Mouse (Mus musculus) 3T3-L1 (cell line): ENCODE data around the gene Six5.

Source experiments
- DNase-seq: peaks from one replicate; pipeline ENCODE4 v3.0.0-alpha.2; 2015; ENCODE audit warnings: low read depth, low spot score

Gene Six5

DNA sequence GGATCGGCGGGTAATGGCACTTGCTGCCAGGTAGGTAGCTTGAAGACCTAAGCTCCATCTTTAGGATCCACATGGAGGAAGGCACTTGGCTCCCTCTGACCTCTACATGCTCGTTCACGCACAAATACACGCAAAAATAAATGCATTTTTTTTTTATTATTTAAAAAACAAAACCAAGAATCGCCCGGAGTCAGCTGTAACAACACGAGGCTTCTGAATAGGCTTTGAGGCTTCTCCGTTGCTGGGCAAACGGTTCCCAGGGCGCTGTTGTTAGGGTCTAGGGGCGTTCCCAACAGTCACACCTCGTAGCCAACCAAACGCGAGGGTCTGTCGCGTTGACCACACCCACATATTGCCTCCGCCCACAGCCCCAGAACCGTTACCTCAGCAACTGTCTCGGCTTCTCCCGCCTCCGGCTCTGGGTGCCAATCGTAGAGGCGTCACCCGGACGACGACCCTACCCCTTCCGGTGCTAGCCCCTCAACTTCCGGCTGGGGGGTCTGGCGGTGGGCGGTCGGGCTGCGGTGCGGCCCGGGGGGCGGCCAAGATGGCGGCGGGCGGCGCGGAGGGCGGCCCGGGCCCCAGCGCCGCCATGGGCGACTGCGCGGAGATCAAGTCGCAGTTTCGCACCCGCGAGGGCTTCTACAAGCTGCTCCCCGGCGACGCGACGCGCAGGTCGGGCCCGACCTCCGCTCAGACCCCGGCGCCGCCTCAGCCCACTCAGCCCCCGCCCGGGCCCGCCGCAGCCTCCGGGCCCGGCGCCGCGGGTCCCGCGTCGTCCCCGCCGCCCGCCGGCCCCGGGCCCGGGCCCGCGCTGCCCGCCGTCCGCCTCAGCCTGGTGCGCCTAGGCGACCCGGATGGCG, 18.4 kb upstream of the Six5 start, which contains the start of gene Dmwd:
Gene Dmwd, plus strand, starts transcription at position 505 of the 863 bp plus-strand sequence.
- peak; percentile 96 for DNase-seq

DNA sequence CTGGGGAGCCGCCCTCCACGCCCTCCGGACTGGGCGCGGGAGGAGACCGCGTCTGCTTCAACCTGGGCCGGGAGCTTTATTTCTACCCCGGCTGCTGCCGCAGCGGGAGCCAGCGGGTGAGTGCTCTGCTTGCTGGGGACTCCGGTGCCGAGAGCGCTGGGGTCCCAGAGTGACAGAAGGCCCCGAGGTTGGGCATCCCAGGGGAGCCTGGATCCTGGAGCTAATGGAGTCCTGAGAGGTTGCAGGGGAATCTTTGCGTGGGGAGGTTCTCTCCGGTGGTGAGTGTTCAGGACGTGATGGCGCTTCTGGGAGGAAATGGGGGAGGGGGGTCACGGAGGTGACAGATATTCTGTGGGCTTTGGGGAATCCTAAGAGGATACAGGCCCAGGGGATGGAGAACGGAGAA, 17.8 kb upstream of the Six5 start:
- no peak for DNase-seq

DNA sequence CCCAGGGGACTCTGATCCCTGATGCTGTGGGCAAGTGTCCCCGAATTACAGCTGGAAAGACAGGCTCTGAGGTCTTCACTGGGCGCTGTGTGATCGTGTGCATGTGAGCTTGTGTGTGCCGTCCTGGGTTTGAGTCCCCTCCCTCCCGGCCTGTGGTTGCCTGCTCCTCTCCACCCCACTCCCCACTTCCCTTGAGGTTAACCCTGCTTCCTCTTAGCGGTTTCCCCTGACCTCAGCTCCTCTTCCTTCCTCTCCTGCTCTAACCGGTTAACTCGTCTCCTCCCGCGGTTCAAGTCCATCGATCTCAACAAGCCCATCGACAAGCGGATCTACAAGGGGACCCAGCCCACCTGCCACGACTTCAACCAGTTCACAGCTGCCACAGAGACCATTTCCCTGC, 16.6 kb upstream of the Six5 start:
- no peak for DNase-seq

DNA sequence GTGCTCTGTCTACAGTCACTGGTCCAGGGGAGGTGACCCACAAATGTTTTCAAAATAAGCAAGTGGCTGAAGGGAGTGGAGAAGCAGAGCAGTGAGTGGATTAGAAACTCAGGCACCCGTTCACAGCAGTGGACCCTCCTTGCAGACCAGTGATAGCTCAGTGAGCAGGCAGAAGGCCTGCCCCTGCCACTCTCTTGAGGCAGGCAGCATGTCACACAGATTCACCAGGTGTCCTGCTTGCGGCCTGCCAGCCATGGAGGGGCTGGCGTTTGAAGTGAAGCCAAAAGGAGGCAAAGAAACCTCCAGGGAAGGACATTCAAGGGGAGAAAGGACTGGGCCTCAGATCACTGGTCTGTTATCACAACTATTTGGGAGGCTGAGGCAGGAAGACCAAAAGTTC, 15.7 kb upstream of the Six5 start:
- DNase-seq: no peak

DNA sequence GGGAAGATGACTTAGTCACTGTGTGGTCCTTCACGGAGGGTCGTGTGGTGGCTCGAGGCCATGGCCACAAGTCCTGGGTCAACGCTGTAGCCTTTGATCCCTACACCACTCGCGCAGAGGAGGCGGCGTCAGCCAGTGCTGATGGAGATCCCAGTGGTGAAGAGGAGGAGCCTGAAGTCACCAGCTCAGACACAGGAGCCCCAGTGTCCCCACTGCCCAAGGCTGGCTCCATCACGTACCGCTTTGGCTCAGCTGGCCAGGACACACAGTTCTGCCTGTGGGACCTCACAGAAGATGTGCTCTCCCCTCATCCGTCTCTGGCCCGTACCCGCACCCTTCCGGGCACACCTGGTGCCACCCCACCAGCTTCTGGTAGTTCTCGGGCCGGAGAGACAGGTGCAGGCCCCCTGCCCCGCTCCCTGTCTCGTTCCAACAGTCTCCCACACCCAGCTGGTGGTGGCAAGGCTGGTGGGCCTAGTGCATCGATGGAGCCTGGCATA, 13.9 kb upstream of the Six5 start:
- no peak for DNase-seq

DNA sequence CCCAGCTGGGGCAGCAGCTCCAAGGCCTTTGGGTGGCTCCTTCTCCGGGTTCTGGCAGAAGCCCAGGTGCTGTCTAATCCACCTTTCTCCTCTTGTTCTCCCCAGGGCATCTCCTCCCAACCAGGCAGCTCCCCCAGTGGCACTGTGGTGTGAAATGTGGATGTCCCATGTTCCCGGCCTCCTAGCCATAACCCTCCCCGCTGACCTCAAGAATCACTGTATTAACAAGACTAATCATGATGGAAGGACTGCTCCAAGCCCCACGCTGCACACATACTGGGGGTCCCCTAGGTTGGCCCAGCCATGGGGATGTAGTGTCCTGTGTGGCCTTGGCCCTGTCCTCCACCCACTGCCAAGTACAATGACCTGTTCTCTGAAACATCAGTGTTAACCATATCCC, 12.2 kb upstream of the Six5 start:
- DNase-seq: no peak

DNA sequence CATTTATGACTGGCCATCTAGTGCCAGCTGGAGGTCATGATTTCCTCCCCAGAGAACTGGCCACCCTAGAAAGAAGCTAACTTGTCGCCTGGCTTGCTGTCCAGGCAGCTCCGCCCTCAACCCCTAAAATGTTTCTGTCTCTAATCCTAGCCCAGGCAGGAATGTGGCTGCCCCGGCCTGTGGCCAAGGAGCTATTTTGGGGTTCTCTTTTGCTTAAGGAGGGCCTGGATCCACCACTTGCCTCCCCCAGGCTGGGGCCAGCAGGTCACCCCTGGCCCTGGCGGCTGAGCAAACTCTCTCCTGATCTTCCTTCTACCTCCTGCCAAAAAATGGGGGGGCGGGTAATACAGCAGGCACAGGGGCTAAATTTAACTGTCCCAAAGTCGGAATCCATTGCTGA, 11.3 kb upstream of the Six5 start:
- DNase-seq: peak; percentile 12

DNA sequence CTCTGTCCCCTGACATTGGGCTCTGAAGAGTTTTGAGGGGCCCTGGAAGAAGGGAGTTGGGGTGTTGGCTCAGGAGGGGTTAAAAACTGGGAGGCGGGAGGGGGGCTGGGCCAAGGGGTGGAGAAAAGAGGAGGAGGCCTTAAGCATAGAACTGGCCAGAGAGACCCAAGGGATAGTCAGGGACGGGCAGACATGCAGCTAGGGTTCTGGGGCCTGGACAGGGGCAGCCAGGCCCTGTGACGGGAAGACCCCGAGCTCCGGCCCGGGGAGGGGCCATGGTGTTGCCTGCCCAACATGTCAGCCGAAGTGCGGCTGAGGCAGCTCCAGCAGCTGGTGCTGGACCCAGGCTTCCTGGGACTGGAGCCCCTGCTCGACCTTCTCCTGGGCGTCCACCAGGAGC, 10.7 kb upstream of the Six5 start, which contains the start of gene Dmpk:
Gene Dmpk, plus strand, starts transcription at position 149 of the 400 bp plus-strand sequence.
- no peak for DNase-seq

DNA sequence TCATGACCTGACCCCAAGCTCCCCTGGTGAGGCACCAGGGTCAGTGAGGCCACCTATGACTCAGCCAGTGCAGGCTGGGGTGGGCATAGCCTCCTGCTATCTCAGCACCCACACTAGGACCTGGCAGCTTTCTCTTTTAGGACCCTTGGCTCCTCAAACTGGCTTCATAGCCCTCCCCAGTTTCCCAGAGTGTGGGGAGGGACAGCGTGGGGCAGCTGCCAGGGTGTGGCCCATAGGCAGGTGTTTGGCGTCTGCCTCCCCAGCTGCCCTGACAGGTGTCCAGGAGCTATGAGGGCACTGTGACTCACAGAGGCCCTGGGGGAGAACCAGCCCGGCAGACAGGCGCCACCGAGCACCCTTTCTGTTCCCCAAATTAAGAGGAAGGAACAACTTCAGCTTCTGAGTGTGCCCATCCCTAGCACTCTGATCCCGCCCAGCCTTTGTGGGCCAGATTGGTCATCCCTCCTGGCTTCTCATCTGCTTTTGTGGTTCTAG, 10.1 kb upstream of the Six5 start:
- peak; percentile 53 for DNase-seq

DNA sequence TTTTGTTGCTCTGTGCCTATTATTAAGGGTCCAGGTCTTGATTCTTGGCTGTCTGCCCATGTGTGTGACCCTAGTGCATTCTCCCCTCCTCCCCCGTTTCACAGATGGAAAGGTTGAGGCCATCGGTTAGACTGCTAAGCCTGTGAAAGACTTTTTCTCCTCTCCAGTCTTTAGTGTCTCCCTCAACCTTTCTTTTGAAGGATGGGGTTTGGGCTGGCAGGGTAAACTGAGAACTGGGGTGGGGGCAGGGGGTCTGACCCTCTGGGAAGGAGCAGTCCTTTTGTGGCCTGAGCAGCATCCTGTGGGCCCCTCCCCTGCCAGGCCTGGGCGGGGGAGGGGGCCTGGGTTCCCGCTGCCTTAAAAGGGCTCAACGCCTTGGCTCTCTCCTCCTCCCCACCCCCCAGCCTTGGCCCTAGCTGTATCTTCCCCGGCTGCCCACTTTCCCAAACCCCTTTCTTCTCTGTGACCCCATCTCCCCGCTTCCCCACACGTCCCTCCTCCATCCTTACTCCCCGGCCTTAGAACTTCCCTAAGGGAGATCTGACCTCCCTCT, 9.4 kb upstream of the Six5 start:
- DNase-seq: no peak

DNA sequence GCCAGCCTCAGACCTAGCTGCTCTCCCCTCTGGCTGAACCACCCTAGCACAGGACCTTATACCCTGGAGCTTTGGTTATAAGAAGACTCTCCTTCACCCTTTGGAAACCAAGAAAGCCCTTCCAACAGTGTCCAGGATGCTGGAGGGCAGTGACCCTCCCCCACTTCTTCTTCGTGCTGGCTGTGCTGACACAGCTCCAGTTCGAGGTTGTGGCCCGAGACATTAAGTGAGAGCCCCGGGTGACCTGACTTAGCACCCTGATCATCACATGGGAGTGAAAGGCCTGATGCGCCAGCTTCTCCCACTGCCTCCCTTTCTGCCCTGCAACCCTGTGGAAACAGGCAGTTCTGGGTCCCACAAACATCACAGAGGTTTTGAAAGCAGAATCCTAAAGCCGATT, 8.9 kb upstream of the Six5 start:
- DNase-seq: no peak

DNA sequence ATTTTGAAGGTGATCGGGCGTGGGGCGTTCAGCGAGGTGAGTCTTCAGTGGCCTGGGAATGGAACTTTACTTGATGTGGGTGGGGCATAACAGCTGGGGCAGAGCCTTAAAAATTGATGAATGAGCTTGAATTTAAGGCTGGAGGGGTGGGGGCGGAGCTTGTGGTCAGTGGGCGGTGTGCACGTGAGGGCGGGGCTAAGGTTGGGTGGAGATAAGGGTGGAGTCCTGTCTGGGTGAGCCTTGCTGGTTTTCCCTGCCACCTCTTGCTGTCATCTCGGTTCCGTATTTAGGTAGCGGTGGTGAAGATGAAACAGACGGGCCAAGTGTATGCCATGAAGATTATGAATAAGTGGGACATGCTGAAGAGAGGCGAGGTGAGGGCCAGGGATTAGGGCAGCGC, 8.4 kb upstream of the Six5 start:
- peak; percentile 51 for DNase-seq

DNA sequence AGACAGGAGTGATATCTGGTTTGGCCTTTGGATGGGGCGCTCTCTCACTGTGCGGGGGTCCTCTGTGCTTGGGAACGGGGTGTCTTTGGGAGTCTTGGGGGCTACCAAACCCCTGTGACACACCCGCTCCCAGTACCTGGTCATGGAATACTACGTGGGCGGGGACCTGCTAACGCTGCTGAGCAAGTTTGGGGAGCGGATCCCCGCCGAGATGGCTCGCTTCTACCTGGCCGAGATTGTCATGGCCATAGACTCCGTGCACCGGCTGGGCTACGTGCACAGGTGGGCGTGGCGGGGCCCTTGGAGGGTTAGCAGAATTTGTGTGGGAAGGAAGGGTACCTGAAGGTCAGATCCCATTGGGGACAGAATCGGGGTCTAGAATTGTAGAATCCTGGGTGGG, 7.6 kb upstream of the Six5 start:
- DNase-seq: no peak

DNA sequence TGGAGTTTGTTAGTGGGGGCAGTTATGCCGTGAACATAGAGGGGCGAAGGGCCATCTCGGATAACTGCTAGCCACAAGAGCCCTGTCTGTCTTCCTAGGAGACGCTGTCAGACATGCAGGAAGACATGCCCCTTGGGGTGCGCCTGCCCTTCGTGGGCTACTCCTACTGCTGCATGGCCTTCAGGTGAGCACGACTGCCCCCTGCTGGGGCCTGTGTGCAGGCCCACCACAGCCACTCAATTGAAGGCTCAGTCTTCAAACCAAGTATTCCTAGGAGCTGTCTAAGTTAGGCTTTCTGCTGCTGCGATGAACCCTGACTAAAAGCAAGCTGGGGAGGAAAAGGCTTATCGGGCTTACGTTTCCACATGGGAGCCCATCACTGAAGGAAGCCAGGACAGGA, 5.6 kb upstream of the Six5 start:
- DNase-seq: peak; percentile 59

DNA sequence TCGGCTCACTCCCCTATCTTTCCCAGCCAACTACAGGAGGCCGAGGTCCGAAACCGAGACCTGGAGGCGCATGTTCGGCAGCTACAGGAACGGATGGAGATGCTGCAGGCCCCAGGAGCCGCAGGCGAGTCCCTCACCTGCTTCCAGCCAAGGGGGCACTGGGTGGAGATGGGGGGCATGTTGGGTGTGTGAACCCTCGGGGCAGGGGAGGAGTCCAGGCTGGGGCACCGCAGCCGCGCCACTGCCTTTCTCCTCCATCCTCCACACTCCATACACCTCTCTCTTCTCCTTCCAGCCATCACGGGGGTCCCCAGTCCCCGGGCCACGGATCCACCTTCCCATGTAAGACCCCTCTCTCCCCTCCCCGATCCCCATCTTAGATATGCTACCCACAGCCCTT, 2.5 kb upstream of the Six5 start:
- no peak for DNase-seq

DNA sequence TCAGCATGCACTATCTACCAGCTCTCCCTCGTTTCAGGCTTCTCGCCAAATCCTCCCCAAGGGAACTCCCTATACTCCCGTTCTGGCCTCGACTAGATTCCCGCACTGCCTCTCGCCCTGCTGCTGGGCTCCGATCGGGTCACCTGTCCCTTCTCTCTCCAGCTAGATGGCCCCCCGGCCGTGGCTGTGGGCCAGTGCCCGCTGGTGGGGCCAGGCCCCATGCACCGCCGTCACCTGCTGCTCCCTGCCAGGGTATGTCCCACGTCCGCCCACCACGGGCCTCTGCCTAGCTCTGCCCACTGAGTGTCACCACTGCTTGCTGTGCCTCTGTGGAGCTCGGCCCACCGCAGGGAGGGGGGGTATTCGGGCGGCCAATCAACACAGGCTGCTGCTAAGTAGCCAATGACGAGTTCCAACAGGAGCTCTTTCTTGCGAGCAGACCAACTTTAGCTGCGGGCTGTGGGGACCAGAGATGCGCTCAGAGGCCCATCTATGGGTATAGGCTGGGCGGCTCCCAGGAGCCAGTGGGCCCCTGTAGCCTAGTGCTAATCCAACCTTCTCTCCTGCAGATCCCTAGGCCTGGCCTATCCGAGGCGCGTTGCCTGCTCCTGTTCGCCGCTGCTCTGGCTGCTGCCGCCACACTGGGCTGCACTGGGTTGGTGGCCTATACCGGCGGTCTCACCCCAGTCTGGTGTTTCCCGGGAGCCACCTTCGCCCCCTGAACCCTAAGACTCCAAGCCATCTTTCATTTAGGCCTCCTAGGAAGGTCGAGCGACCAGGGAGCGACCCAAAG, 1.8 kb upstream of the Six5 start:
- no peak for DNase-seq

DNA sequence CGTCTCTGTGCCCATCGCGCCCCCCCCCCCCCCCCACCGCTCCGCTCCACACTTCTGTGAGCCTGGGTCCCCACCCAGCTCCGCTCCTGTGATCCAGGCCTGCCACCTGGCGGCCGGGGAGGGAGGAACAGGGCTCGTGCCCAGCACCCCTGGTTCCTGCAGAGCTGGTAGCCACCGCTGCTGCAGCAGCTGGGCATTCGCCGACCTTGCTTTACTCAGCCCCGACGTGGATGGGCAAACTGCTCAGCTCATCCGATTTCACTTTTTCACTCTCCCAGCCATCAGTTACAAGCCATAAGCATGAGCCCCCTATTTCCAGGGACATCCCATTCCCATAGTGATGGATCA, 1.2 kb upstream of the Six5 start:
- DNase-seq: peak; percentile 71

DNA sequence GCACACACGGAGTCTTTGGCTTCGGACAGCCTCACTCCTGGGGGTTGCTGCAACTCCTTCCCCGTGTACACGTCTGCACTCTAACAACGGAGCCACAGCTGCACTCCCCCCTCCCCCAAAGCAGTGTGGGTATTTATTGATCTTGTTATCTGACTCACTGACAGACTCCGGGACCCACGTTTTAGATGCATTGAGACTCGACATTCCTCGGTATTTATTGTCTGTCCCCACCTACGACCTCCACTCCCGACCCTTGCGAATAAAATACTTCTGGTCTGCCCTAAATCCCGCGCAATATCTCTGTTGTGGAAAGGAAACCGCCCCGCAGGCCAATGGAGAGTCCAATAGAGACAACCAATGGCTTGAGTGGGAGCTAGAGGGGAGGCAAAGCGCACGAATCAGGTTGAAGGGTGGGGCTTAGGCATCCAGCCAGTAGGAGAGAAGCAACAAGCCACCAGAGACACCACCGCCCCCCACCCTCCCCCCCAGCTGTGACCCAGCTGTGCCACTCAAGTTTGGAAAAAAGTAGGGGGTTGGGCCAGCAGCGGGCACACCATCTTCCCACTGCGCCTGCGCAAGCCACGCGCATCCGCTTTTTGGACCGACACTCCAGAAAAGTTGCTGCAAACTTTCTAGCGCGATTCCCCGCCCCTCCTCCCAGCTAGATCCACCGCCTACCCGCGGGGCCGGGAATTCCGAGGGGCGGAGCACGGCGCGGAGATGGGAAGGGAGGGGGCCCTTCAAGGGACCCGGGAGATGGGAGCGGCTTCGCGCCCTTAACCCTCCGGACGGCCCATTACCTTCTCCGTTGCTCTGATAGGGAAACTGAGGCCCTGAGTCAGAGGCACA, 633 bp upstream of the Six5 start:
- DNase-seq: peak; percentile 98

DNA sequence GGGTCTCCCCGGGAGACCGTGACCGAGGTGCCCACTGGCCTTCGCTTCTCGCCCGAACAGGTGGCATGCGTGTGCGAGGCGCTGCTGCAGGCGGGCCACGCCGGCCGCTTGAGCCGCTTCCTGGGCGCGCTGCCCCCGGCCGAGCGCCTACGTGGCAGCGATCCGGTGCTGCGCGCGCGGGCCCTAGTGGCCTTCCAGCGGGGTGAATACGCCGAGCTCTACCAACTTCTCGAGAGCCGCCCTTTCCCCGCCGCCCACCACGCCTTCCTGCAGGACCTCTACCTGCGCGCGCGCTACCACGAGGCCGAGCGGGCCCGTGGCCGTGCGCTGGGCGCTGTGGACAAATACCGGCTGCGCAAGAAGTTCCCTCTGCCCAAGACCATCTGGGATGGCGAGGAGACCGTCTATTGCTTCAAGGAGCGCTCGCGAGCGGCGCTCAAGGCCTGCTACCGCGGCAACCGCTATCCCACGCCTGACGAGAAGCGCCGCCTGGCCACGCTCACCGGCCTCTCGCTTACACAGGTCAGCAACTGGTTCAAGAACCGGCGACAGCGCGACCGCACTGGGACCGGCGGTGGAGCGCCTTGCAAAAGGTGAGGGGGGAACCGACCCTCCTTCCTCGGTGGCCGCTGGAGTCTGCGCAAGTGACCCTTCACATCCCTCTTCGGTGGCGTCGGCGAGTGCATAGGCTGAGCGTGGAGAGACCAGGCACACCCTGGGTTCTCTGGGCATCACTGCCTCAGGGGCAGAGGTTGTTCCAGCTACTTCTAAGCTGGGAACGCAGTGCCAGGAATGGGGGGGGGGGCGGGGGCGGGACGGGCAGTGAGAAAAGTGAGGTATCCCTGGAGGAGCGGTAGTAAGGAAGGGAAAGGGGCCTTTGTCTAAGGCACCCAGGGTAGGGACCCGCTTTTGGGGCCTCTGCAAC, 694 bp downstream of the Six5 start:
- DNase-seq: peak; percentile 52

DNA sequence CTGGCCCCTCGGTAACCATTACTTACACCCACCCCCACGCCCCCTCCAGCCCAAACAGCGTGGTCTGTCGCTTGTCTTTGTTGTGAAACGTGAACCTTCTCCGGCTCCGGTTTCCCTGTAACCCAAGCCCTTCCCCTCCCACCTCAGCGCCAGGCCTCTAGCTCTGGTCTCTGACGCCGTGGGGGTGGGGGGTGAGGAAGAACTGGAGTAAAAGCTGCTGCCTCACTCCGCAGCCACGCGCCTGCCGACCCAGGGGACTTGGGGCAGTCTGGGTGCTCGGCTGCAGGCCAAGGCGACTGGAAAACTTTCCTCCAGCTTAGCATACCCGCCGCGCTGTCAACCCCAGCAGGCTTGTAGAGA, 1.3 kb downstream of the Six5 start:
- DNase-seq: peak; percentile 84
